Mouse (Mus musculus) stomach, embryonic 14.5 days (tissue): Measurements from ENCODE around the gene Pofut2. TPM values are rescaled to one million over a fixed set of nuclear protein-coding genes. Genes with fewer than 3 reads are reported as not detected.

ENCODE experiments used
- ATAC-seq: fragments of 200-750 bp; cut with Nextera tagmentation; 2 replicates; pipeline ENCODE4 v1.8.0; 2017; ENCODE audit warnings: low read depth, moderate TSS enrichment; ENCODE audit not compliant: insufficient number of reproducible peaks, insufficient read depth, low FRiP score
- H3K27ac ChIP-seq: fragments of 300-500 bp; sonication (generic); 2 replicates; pipeline ENCODE4 v1.5.1; 2014; ENCODE audit warnings: mild to moderate bottlenecking, low read length, moderate library complexity, mixed read lengths
- H3K27me3 ChIP-seq: fragments of 300-500 bp; sonication (generic); 2 replicates; pipeline ENCODE4 v1.6.1; 2014; ENCODE audit warnings: low read length, control low read depth, mixed read lengths; ENCODE audit not compliant: control insufficient read depth, insufficient read depth
- H3K36me3 ChIP-seq: fragments of 300-500 bp; sonication (generic); 2 replicates; pipeline ENCODE4 v1.6.1; 2014; ENCODE audit warnings: mild to moderate bottlenecking, control low read depth, low read length, moderate library complexity, mixed read lengths; ENCODE audit not compliant: control insufficient read depth, insufficient read depth
- H3K4me1 ChIP-seq: fragments of 300-500 bp; sonication (generic); 2 replicates; pipeline ENCODE4 v1.6.1; 2014; ENCODE audit warnings: low read length, control low read depth, mixed read lengths; ENCODE audit not compliant: control insufficient read depth, insufficient read depth
- H3K4me2 ChIP-seq: fragments of 300-500 bp; sonication (generic); replicated peaks from 2 replicates; pipeline ENCODE4 v1.6.1; 2014; ENCODE audit warnings: low read depth, low read length, control low read depth
- H3K4me3 ChIP-seq: fragments of 300-500 bp; sonication (generic); 2 replicates; pipeline ENCODE4 v1.5.1; 2014; ENCODE audit warnings: low read depth, low read length, control low read depth
- H3K9ac ChIP-seq: fragments of 300-500 bp; sonication (generic); replicated peaks from 2 replicates; pipeline ENCODE4 v1.6.1; 2014; ENCODE audit warnings: low read depth, mild to moderate bottlenecking, control low read depth, low read length, moderate library complexity, mixed read lengths
- H3K9me3 ChIP-seq: fragments of 300-500 bp; sonication (generic); 2 replicates; pipeline ENCODE4 v1.6.1; 2016; ENCODE audit warnings: low read depth, low read length, control low read depth; ENCODE audit not compliant: control insufficient read depth
- WGBS: fragments of 180-500 bp; shearing (Covaris S2); extraction: QIAGEN DNeasy Blood & Tissue Kit; methylation state at CpG from one replicate; pipeline ENCODE4 v1.1.7; 2014; 5-methylcytosine and 5-hydroxymethylcytosine counted together
- polyA plus RNA-seq: library from polyadenylated mRNA; unstranded; fragments of >200 nt; fragmentation: Nextera tagmentation; extraction: Ambion mirVana; gene quantifications from 2 replicates; pipeline ENCODE4 v1.2.1, GENCODE M21; 2014

Pofut2 gene
- polyA plus RNA-seq, 1 experiment from 2014 or later = 119 TPM

GRCm38 (mm10) chr10:77216313-77216712, 42.7 kb upstream of the Pofut2 start:
- no peak for ATAC-seq
- Histone ChIP-seq H3K27me3 (no peaks in the 10 kb centered on the region), H3K4me3 (no peak overlapping the region), H3K27ac (peak overlapping the region; percentile 44; the same call in 1 of the 2 replicates), H3K4me1 (peaks cover 23% of the 10 kb centered on the region; the same call in 1 of the 2 replicates), H3K4me2 (no peak overlapping the region), H3K36me3 (no peaks in the 10 kb centered on the region), H3K9me3 (no peaks in the 10 kb centered on the region), H3K9ac (no peak overlapping the region)
- 60% methylated on average over 2 of the region's 2 CpGs for WGBS

DNA sequence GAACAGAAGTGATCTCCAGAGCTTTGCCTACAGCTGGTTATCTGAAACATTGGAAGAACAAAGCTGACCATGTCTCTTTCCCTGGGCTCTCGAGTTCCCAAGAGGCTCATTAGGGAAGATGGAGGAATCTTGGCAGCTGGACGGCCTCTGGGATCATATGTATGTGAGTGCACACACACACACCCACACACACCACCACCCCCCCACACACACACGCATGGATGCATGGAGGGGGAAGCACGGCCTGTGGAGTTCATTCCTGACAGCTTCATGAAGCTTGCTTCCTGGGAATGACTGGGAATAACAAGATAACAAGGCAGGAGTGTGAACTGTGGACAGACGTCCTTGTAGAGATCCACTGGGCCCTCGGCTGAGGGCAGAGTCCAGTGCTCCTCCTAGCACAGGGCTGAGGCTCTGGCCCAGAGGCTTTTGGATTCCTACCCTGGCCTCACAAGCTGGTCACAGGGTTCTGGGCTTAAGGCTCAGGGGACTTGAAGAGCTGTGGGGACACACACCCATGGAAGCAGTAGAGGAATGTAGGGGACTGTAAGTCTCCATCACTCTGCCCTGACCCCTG, 41.8 kb upstream of the Pofut2 start:
- no peak overlapping the region for H3K27ac ChIP-seq
- H3K27me3 ChIP-seq = no peaks in the 10 kb centered on the region
- H3K9me3 ChIP-seq = no peaks in the 10 kb centered on the region
- no peaks in the 10 kb centered on the region for H3K36me3 ChIP-seq
- H3K4me3 ChIP-seq = no peak overlapping the region
- H3K9ac ChIP-seq = no peak overlapping the region
- no peak overlapping the region for H3K4me2 ChIP-seq
- 67% methylated on average over 6 of the region's 6 CpGs for WGBS
- ATAC-seq = no peak
- H3K4me1 ChIP-seq = peaks cover 22% of the 10 kb centered on the region; the same call in 1 of the 2 replicates

DNA sequence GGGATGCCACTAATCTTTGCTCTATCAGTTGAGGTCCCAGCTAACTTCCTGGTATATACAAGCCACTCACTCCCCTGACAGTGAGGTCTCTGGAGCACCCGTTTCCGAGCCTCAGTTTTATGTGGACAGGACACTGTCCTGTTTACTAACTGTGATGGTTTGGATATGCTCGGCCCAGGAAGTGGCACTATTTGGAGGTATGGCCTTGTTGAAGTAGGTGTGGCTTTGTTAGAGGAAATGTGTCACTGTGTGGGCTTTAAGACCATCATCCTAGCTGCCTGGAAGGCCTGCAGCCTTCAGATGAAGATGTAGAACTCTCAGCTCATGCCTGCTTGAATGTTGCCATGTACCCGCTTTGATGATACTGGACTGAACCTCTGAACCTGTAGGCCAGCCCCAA, 41.0 kb upstream of the Pofut2 start:
- ATAC-seq = no peak
- no peaks in the 10 kb centered on the region for H3K9me3 ChIP-seq
- H3K4me3 ChIP-seq = no peak overlapping the region
- H3K4me1 ChIP-seq = peaks cover 22% of the 10 kb centered on the region; the same call in 1 of the 2 replicates
- WGBS = 83% methylated on average over 4 of the region's 4 CpGs
- no peaks in the 10 kb centered on the region for H3K36me3 ChIP-seq
- H3K27me3 ChIP-seq = no peaks in the 10 kb centered on the region
- no peak overlapping the region for H3K4me2 ChIP-seq
- no peak overlapping the region for H3K9ac ChIP-seq
- H3K27ac ChIP-seq = no peak overlapping the region

DNA sequence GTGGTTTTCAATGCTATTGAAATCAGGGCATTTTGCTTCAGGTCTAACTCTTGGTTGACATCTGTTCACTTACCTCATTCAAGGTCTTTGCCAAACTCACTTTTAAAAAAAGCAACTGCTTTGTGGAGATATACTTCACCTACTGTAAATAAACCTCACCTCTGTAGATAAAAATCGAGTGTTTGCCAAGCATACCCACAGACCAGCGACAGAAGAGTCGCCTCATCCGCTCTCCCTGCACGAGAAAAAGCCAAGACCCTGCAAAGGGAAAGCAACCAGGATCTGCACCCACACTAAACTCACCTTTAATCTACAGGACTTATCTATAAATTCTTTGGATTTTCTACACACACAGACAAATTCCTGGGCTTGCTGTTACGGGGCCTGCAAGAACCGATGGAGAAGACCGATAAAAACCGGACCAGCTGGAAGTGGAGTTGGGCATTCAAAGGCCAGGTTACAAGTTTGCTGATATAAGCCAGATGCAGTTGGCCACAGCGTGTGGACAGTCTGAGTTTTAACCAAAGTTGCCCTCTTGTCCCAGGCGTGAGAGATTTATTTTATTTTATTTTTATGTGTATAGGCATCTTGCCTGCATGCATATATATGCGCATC, 39.5 kb upstream of the Pofut2 start:
- Histone ChIP-seq H3K9ac (no peak overlapping the region), H3K36me3 (no peaks in the 10 kb centered on the region), H3K27me3 (no peaks in the 10 kb centered on the region), H3K27ac (no peak overlapping the region), H3K9me3 (no peaks in the 10 kb centered on the region), H3K4me1 (peaks cover 18% of the 10 kb centered on the region; the same call in 1 of the 2 replicates), H3K4me2 (no peak overlapping the region), H3K4me3 (no peak overlapping the region)
- ATAC-seq = no peak
- WGBS = 58% methylated on average over 12 of the region's 12 CpGs

DNA sequence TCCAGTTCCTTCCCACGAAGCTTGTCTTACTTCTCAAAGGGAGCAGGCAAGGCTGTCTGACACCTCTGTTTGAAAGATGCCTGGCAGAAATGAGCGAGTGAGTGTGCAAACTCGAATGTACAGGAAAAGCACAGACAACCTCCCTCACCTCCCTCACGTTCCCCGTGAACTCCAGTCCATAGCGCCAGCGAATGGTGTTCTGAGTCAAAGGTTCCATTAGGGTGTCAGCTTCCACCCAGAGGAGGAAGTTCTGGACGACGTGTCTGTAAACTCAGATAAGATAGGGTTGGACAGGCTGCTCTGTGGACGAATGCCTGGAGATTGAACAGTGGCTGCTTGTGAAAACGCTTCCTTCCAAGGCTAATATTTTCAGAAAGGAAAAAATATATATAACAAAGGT, 37.9 kb upstream of the Pofut2 start:
- 11% methylated on average over 11 of the region's 11 CpGs for WGBS
- no peak overlapping the region for H3K4me3 ChIP-seq
- no peaks in the 10 kb centered on the region for H3K9me3 ChIP-seq
- H3K36me3 ChIP-seq = no peaks in the 10 kb centered on the region
- peak; percentile 74; the same call in 1 of the 2 replicates for ATAC-seq
- no peaks in the 10 kb centered on the region for H3K27me3 ChIP-seq
- H3K27ac ChIP-seq = peak overlapping the region; percentile 67
- H3K4me2 ChIP-seq = no peak overlapping the region
- H3K4me1 ChIP-seq = peaks cover 7% of the 10 kb centered on the region; the same call in 1 of the 2 replicates
- H3K9ac ChIP-seq = no peak overlapping the region

GRCm38 (mm10) chr10:77222963-77223552, 36.0 kb upstream of the Pofut2 start:
- H3K4me3 ChIP-seq = no peak overlapping the region
- no peak for ATAC-seq
- 83% methylated on average over 11 of the region's 11 CpGs for WGBS
- H3K4me1 ChIP-seq = peaks cover 3% of the 10 kb centered on the region; the same call in 1 of the 2 replicates
- no peaks in the 10 kb centered on the region for H3K36me3 ChIP-seq
- no peak overlapping the region for H3K9ac ChIP-seq
- no peak overlapping the region for H3K27ac ChIP-seq
- H3K9me3 ChIP-seq = no peaks in the 10 kb centered on the region
- H3K27me3 ChIP-seq = no peaks in the 10 kb centered on the region
- H3K4me2 ChIP-seq = no peak overlapping the region

DNA sequence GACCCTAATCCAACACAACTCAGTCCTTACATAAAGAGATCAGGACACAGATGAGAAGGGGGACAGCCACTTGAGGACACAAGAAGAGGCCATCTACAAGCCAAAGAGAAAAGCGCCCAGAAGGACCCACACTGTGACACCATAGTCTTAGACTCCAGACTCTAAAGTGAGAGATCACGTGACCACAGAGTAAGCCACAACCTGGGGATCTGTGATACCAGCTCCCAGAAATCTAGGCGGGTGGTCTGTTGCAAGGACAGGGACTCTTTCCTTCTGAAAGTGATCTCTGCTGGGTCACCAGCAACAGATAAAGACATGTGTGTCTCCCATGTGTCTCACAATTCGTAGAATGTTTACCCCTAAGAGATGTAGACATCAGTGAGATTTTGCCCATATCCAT, 34.6 kb upstream of the Pofut2 start:
- 87% methylated on average over 4 of the region's 4 CpGs for WGBS
- no peak for ATAC-seq
- Histone ChIP-seq H3K27me3 (no peaks in the 10 kb centered on the region), H3K9me3 (no peaks in the 10 kb centered on the region), H3K36me3 (no peaks in the 10 kb centered on the region), H3K4me3 (no peak overlapping the region), H3K4me2 (no peak overlapping the region), H3K9ac (no peak overlapping the region), H3K4me1 (peaks cover 3% of the 10 kb centered on the region; the same call in 1 of the 2 replicates), H3K27ac (no peak overlapping the region)

GRCm38 (mm10) chr10:77225414-77225813, 33.6 kb upstream of the Pofut2 start:
- no peak for ATAC-seq
- Histone ChIP-seq H3K9me3 (no peaks in the 10 kb centered on the region), H3K36me3 (no peaks in the 10 kb centered on the region), H3K4me2 (no peak overlapping the region), H3K4me3 (no peak overlapping the region), H3K27ac (no peak overlapping the region), H3K27me3 (no peaks in the 10 kb centered on the region), H3K9ac (no peak overlapping the region), H3K4me1 (peaks cover 3% of the 10 kb centered on the region; the same call in 1 of the 2 replicates)
- WGBS = 32% methylated on average over 9 of the region's 9 CpGs
